Mouse (Mus musculus): Measurements from ENCODE around the gene Wipf2. TPM values are rescaled to one million over a fixed set of nuclear protein-coding genes. Genes with fewer than 3 reads are reported as not detected.

The Wipf2 gene
- polyA plus RNA-seq, 1 experiment from 2014 or later: 5.3 TPM

DNA sequence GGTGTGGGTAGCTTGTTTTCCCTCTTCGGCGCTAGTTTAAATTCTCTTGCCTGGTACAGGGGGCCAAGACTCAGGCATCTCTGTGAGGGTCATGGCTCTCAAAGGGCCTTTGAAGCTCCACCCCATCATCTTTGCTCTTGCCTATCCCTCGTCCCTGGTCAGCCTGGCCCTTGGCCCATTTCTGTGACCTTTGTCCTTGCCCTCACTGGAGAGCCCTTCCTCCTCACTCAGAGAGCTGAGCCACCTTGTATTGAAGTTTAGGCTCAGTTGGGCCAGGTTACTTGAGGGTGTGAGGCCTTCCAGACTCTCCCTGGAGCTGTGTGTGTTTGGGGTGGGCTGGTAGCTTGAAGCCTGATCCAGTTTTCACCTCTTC lies 82.2 kb downstream of the Wipf2 start:
- peaks cover 7% of the 10 kb centered on the region; the same call in 1 of the 2 replicates for H3K36me3 ChIP-seq
- ATAC-seq (ENCODE audit: insufficient number of reproducible peaks, low FRiP score, low TSS enrichment, low read depth): no peak
- H3K9ac ChIP-seq: no peak overlapping the region
- no peak overlapping the region for H3K4me3 ChIP-seq (replicated peaks)
- peaks cover 92% of the 10 kb centered on the region for H3K4me1 ChIP-seq
- H3K9me3 ChIP-seq (replicated peaks): no peaks in the 10 kb centered on the region
- H3K4me2 ChIP-seq (replicated peaks): no peak overlapping the region
- peak overlapping the region; percentile 96 for H3K27ac ChIP-seq (replicated peaks)
- WGBS: 24% methylated on average over 3 of the region's 3 CpGs
- no peaks in the 10 kb centered on the region for H3K27me3 ChIP-seq

DNA sequence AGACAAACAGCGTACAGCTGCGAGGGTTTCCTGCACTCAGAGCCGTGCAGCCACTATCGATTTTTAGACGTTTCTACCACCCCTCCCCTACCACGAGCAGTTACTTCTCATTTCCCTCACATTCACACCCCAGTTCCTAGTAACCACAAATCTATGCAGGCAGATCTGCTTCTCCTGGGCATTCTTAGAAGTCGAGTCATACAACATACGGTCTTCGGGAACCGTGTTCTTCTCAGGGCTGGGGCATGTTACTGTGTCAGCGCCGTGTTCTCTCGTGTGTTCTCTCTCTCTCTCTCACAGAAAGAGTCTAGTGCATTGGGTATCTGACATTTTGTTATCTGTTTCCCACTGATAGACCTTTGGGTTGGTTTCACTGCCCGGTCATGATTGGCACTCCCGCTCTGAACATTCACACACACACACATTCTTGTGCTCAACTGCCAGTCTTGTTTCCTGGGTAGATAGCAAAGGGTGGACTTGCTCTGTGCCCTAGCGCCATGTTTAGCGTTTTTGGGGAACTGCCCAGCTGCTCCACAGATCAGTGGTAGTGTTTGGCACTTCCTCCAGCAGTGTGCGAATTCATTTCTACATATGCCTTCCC lies 84.6 kb downstream of the Wipf2 start:
- H3K4me1 ChIP-seq: peaks cover 88% of the 10 kb centered on the region
- peaks cover 22% of the 10 kb centered on the region; the same call in 1 of the 2 replicates for H3K36me3 ChIP-seq
- ATAC-seq (ENCODE audit: insufficient number of reproducible peaks, low FRiP score, low TSS enrichment, low read depth): no peak
- no peak overlapping the region for H3K4me3 ChIP-seq (replicated peaks)
- 63% methylated on average over 18 of the region's 18 CpGs for WGBS
- H3K27ac ChIP-seq (replicated peaks): no peak overlapping the region
- no peak overlapping the region for H3K9ac ChIP-seq
- H3K4me2 ChIP-seq (replicated peaks): no peak overlapping the region
- no peaks in the 10 kb centered on the region for H3K27me3 ChIP-seq
- H3K9me3 ChIP-seq (replicated peaks): no peaks in the 10 kb centered on the region

DNA sequence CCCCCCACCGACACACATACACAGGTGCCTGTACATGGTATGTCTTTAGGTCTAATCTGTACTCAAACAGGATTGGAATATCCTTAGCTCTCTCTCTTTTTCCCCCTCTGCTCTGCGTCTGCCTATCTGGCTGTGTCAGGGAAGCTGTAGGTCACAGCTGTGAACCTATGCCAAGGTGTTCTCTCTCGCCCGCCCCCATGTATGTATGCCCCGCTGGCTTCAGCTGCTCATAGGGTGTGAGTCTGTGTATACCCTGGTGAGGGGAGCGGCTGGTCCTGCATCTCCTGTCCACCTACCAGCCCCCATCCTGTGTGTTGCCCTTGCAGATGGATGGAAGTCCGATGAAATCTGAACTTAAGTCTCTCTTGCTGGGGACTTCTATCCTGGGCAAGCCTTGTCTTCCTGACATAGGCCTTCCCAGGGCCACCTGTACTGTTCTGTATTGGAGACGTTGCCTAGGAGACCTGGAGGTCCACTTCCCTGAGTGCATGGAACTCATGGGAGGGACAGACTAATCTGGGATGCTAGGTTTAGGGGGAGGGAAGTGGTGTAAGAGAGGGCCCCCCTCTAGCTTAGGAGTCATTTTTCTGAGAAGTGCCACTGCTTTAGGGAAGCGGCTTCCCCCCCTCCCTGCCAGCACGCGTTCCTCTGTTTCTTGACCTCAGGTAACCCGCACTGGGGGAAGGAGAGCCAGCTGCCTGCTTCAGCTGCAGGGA lies 86.0 kb downstream of the Wipf2 start:
- Histone ChIP-seq H3K4me1 (peaks cover 87% of the 10 kb centered on the region), H3K9me3 (replicated peaks) (no peaks in the 10 kb centered on the region), H3K9ac (no peak overlapping the region), H3K4me3 (replicated peaks) (no peak overlapping the region), H3K27me3 (no peaks in the 10 kb centered on the region), H3K36me3 (peaks cover 22% of the 10 kb centered on the region; the same call in 1 of the 2 replicates), H3K4me2 (replicated peaks) (no peak overlapping the region), H3K27ac (replicated peaks) (0 out of 2 replicates have a peak overlapping the region, but pooled peaks have one; percentile 7)
- no peak for ATAC-seq (ENCODE audit: insufficient number of reproducible peaks, low FRiP score, low TSS enrichment, low read depth)
- WGBS: 63% methylated on average over 12 of the region's 12 CpGs

DNA sequence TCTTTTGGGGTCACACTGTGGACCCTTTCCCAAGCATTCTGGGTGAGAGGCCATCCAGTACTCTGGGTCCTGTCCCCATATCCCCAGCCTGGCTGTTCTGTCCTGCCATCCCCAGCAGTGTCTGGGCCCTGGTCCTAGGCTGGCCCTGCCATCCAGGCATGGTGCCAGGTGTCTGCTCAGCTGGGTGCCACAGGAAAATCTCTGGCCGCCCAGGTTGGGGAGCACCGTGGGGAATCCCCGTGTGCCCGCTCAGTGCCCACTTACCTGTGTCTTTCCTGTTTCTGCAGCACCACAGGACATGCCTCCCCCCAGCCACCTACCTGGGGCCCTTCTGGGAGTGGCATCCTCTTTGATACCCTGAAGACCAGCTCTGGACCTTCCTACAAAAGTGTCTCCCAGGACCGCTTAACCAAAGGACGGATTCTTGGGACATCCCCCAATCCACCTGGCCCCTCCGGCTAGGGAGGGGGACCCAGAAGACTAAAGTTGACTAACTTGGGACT lies 86.6 kb downstream of the Wipf2 start:
- ATAC-seq (ENCODE audit: insufficient number of reproducible peaks, low FRiP score, low TSS enrichment, low read depth): no peak
- Histone ChIP-seq H3K4me2 (replicated peaks) (no peak overlapping the region), H3K27ac (replicated peaks) (no peak overlapping the region), H3K9me3 (replicated peaks) (no peaks in the 10 kb centered on the region), H3K4me1 (peaks cover 87% of the 10 kb centered on the region), H3K36me3 (peaks cover 22% of the 10 kb centered on the region; the same call in 1 of the 2 replicates), H3K4me3 (replicated peaks) (no peak overlapping the region), H3K9ac (no peak overlapping the region), H3K27me3 (no peaks in the 10 kb centered on the region)
- 85% methylated on average over 7 of the region's 7 CpGs for WGBS

DNA sequence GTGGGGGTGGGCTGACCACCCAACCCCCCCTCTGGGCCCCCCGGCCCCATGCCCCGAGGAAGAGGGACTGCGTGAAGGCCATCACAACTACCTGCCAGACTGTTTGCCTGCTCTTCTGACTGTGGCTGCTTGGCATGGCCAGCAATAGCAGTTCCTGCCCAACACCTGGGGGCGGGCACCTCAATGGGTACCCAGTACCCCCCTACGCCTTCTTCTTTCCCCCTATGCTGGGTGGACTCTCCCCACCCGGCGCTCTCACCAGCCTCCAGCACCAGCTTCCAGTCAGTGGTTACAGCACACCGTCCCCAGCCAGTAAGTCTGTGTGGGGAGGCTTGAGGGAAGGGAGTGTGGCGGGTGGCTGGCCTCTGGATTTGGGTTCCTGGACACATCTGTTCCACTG lies 87.0 kb downstream of the Wipf2 start:
- Histone ChIP-seq H3K27ac (replicated peaks) (peak overlapping the region; percentile 81; the same call in 1 of the 2 replicates), H3K36me3 (peaks cover 22% of the 10 kb centered on the region; the same call in 1 of the 2 replicates), H3K4me2 (replicated peaks) (no peak overlapping the region), H3K27me3 (no peaks in the 10 kb centered on the region), H3K9me3 (replicated peaks) (no peaks in the 10 kb centered on the region), H3K4me3 (replicated peaks) (no peak overlapping the region), H3K9ac (no peak overlapping the region), H3K4me1 (peaks cover 87% of the 10 kb centered on the region)
- no peak for ATAC-seq (ENCODE audit: insufficient number of reproducible peaks, low FRiP score, low TSS enrichment, low read depth)
- 82% methylated on average over 9 of the region's 9 CpGs for WGBS

DNA sequence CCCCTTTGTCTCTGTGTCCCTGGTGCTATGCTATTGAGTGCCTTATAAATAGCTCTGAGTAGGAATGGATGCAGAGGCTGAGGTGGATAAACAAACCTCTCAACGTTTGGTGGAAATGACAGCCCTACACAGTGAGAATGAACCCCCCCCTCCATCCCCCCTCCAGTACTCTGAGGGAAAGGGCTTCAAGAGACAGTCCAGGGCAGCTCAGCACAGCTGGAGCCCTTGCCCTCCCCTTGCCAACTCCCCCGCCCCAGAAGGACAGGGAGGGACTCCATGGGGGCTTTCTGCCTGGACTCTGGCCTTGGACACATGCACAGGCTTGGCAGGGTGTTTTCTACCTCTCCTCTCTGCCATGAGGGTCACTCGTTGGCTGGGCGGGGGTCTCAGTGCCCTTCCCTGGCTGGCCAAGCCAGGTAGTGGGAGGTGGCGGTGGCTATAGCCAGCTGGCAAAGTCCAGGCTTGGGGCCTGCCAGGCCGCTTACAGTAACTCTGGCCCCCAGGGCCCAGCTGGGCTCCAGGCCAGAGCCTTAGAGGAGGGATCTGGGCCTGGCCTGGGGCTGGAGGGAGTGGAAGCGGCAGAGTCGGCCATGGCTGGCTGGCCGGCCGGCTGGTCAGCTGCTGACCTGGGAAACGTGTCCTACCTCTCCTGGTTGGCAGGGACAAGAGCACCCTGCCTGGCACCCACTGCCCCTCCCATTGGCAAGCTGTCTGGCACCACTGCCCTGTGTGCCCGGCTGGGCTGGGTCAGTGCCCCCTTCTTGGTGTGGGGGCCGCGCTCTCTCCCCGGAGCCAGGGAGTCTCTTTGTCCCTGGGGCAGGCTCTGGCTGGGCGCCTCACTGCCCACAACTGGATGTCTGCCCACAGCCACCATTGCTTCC lies 87.8 kb downstream of the Wipf2 start:
- WGBS: 50% methylated on average over 16 of the region's 16 CpGs
- H3K27me3 ChIP-seq: no peaks in the 10 kb centered on the region
- H3K9ac ChIP-seq: 0 out of 2 replicates have a peak overlapping the region, but pooled peaks have one; percentile 0
- H3K4me3 ChIP-seq (replicated peaks): no peak overlapping the region
- peak overlapping the region; percentile 81 for H3K27ac ChIP-seq (replicated peaks)
- peaks cover 22% of the 10 kb centered on the region; the same call in 1 of the 2 replicates for H3K36me3 ChIP-seq
- no peaks in the 10 kb centered on the region for H3K9me3 ChIP-seq (replicated peaks)
- peak; percentile 52 for ATAC-seq (ENCODE audit: insufficient number of reproducible peaks, low FRiP score, low TSS enrichment, low read depth)
- H3K4me1 ChIP-seq: peaks cover 84% of the 10 kb centered on the region
- H3K4me2 ChIP-seq (replicated peaks): peak overlapping the region; percentile 31

DNA sequence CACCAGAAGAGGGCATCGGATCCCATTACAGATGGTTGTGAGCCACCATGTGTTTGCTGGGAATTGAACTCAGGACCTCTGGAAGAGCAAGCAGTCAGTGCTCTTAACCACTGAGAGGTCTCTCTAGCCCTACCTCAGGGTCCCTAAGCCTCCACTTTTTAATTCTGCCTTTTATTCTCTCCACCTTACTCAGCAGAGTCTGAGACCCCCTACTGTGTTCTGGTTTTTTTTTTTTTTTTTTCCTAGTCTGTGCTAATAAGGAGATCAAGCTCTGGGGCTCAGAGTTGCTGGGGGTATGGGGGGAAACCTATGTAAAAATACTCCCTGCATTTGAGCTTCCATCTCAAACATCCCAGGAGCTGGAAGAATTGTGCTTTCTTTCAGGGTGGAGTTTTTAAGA lies 88.7 kb downstream of the Wipf2 start:
- Histone ChIP-seq H3K9ac (no peak overlapping the region), H3K9me3 (replicated peaks) (no peaks in the 10 kb centered on the region), H3K27me3 (no peaks in the 10 kb centered on the region), H3K27ac (replicated peaks) (peak overlapping the region; percentile 81; the same call in 1 of the 2 replicates), H3K4me3 (replicated peaks) (no peak overlapping the region), H3K36me3 (peaks cover 30% of the 10 kb centered on the region; the same call in 1 of the 2 replicates), H3K4me1 (peaks cover 79% of the 10 kb centered on the region), H3K4me2 (replicated peaks) (no peak overlapping the region)
- ATAC-seq (ENCODE audit: insufficient number of reproducible peaks, low FRiP score, low TSS enrichment, low read depth): no peak
- WGBS: 90% methylated on average over 1 of the region's 1 CpGs

DNA sequence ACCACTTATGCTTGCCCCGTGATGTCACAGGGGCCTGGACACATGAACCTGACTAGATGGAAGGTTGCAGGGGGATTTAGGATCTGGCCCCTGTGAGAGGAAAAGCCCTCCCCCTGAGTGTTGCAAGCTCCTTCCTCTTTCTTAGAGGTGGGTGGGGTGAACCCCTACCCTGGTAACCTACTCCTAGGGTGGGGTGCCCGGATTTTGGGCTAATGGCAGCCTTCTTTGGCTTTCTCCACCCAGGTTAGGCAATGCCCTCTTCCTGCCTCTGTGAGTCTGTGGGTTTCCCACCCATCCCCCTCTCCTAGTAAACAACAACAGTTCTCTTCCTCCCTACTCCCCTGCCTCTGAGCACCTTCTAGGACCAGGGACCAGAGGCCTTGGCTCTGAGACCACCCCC lies 89.3 kb downstream of the Wipf2 start:
- no peak overlapping the region for H3K9ac ChIP-seq
- no peak overlapping the region for H3K4me3 ChIP-seq (replicated peaks)
- H3K4me1 ChIP-seq: peaks cover 72% of the 10 kb centered on the region
- WGBS: 58% methylated on average over 2 of the region's 2 CpGs
- H3K36me3 ChIP-seq: peaks cover 36% of the 10 kb centered on the region
- H3K27ac ChIP-seq (replicated peaks): no peak overlapping the region
- ATAC-seq (ENCODE audit: insufficient number of reproducible peaks, low FRiP score, low TSS enrichment, low read depth): no peak
- no peak overlapping the region for H3K4me2 ChIP-seq (replicated peaks)
- no peaks in the 10 kb centered on the region for H3K9me3 ChIP-seq (replicated peaks)
- H3K27me3 ChIP-seq: no peaks in the 10 kb centered on the region

DNA sequence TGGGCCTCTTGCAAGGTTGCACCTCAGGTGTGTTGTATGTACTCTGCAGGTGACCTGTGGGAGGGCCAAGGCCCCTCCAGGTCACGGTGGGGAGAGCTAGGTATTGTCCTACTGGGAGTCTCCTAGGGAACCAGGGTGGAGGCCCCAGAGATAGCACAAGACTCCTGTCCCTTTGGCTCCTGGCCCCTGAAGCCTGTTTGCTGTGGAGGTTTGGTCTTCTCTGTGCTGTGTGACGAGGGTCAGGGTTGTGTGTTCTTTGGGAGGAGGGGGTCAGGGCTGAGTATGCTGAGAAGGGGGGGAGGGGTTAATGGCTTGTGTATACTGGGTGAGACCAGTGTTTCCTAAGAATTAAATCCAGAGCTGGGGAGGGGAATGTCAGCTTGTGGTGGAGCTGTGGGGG lies 89.9 kb downstream of the Wipf2 start:
- Histone ChIP-seq H3K27ac (replicated peaks) (0 out of 2 replicates have a peak overlapping the region, but pooled peaks have one; percentile 68), H3K4me3 (replicated peaks) (no peak overlapping the region), H3K9ac (no peak overlapping the region), H3K4me2 (replicated peaks) (no peak overlapping the region), H3K36me3 (peaks cover 39% of the 10 kb centered on the region), H3K4me1 (peaks cover 66% of the 10 kb centered on the region), H3K9me3 (replicated peaks) (no peaks in the 10 kb centered on the region), H3K27me3 (no peaks in the 10 kb centered on the region)
- WGBS: 45% methylated on average over 2 of the region's 2 CpGs
- no peak for ATAC-seq (ENCODE audit: insufficient number of reproducible peaks, low FRiP score, low TSS enrichment, low read depth)

DNA sequence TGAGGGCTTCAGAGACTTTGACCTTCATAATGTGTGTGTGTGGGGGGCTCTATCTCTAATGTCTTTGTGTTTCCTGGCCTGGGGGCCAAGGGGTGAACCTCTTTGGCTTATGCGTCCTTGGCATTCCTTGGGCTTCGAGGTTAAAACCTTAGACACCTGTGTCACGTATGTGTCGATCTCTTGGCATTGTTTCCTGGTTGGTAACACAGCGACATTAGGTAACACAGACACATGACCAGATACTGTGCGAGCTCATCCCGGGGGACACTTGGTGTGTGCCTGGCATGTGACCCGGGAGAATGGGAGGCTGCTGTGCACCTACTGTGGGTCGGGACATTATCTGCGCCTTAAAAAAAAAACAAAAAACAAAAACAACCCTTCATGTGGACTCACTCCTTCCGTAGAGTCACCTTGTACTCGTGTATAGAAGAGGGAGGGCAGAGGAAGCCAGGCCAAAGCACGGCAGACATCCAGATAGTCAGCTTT lies 90.4 kb downstream of the Wipf2 start:
- Histone ChIP-seq H3K4me1 (peaks cover 67% of the 10 kb centered on the region), H3K9ac (no peak overlapping the region), H3K27ac (replicated peaks) (0 out of 2 replicates have a peak overlapping the region, but pooled peaks have one; percentile 68), H3K9me3 (replicated peaks) (no peaks in the 10 kb centered on the region), H3K4me2 (replicated peaks) (no peak overlapping the region), H3K36me3 (peaks cover 39% of the 10 kb centered on the region), H3K27me3 (no peaks in the 10 kb centered on the region), H3K4me3 (replicated peaks) (no peak overlapping the region)
- 27% methylated on average over 13 of the region's 13 CpGs for WGBS
- ATAC-seq (ENCODE audit: insufficient number of reproducible peaks, low FRiP score, low TSS enrichment, low read depth): no peak
